Mouse (Mus musculus) B cell, adult 67 days (primary cell): ENCODE measurements around the gene Defb46. TPM values are rescaled to one million over a fixed set of nuclear protein-coding genes. Genes with fewer than 3 reads are reported as not detected.

ENCODE experiments used
- total RNA-seq, 2 experiments: library from RNA; stranded (reverse); gene quantifications; 4 replicates each; pipeline ENCODE4 v1.2.4; 2023

Defb46 gene
- total RNA-seq: not detected

DNA sequence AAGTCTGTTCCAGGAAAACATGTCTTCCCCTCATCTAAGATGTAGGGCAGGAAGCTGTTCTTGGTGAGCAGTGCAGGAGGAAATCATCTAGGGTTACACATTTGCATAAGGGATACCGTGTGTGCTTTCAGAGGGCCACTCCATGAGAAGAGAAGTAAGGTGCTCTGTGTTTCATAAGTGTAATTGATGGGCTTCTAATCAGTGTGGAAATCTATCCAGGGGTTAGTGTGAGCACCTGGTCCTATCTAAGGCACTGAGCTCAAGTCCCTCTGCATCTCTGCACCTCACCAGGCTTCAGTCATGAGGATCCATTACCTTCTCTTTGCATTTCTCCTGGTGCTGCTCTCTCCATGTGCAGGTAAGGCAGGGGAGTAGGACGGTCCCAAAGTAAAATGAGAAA lies at the start of gene Defb46:
Gene Defb46 (plus strand): TSS at position 301 of the 400 bp plus-strand sequence.

DNA sequence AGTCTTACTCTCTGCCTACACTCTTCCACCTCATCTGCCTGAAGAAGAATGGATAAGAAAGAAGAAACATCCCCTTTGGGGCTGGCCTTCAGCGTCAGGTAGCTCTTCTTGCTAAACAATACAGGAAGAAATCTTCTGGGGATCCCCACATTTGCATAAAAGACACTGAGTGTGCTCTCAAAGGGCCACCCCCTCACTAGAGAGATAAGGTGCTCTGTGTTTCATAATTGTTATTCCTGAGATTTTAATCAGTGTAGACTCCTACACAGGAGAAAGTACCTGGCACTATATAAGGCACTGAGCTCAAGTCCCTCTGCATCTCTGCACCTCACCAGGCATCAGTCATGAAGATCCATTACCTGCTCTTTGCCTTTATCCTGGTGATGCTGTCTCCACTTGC lies 14.6 kb upstream of the Defb46 start, which contains the start of gene Defb6:
Gene Defb6 (plus strand): TSS at position 318 of the 400 bp plus-strand sequence.

DNA sequence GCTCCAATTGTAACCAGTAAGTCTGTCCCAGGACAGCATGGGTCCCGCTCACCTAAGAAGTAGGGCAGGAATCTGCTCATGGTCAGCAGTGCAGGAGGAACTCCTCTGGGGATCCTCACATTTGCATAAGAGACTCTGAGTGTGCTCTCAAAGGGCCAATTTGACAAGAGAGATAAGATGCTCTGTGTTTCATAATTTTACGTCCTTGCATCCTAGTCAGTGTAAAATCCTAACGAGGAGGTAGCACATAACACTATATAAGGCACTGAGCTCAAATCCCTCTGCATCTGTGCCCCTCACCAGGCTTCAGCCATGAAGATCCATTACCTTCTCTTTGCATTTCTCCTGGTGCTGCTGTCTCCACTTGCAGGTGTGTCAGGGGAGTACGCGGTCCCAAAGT lies 7.6 kb downstream of the Defb46 start, which contains the start of gene Defb5:
Gene Defb5 (plus strand): TSS at position 301 of the 400 bp plus-strand sequence.

Other genes with a start within 250 kb of the Defb46 start
- gene Defb37, start 248.9 kb upstream of the Defb46 start, total RNA-seq: not detected
- not detected for gene Defb38, start 213.3 kb upstream of the Defb46 start, total RNA-seq
- not detected for gene Defb39, start 175.1 kb upstream of the Defb46 start, total RNA-seq
- not detected for gene Defb12, start 125.1 kb upstream of the Defb46 start, total RNA-seq
- gene Defb34, start 116.2 kb upstream of the Defb46 start, total RNA-seq: not detected
- not detected for gene Gm45826, start 99.1 kb upstream of the Defb46 start, total RNA-seq
- gene Defb14, start 45.6 kb upstream of the Defb46 start, total RNA-seq: not detected
- not detected for gene Defb4, start 41.2 kb upstream of the Defb46 start, total RNA-seq
- gene Defb6, start 14.4 kb upstream of the Defb46 start, total RNA-seq: not detected
- gene Defb5, start 7.7 kb downstream of the Defb46 start, total RNA-seq: not detected
- not detected for gene Defb3, start 53.4 kb downstream of the Defb46 start, total RNA-seq
- gene Defb8, start 207.7 kb downstream of the Defb46 start, total RNA-seq: not detected